Mouse (Mus musculus): Measurements from ENCODE around the gene Alg14. TPM values are rescaled to one million over a fixed set of nuclear protein-coding genes. Genes with fewer than 3 reads are reported as not detected.

The Alg14 gene
- polyA plus RNA-seq, 1 experiment from 2014 or later: 39.2 TPM

GRCm38 (mm10) chr3:121371527-121372220, 80.1 kb downstream of the Alg14 start:
- no peak for ATAC-seq
- no peak overlapping the region for H3K27ac ChIP-seq (ENCODE audit: low read length)
- H3K4me2 ChIP-seq (ENCODE audit: low read length): no peak overlapping the region
- no peaks in the 10 kb centered on the region for H3K36me3 ChIP-seq (ENCODE audit: control insufficient read depth, insufficient read depth, low read length)
- no peaks in the 10 kb centered on the region for H3K4me1 ChIP-seq (ENCODE audit: control insufficient read depth, insufficient read depth, low read length)
- no peak overlapping the region for H3K9ac ChIP-seq (ENCODE audit: low read depth, low read length)
- H3K4me3 ChIP-seq (ENCODE audit: low read depth, low read length): no peak overlapping the region
- no peaks in the 10 kb centered on the region for H3K9me3 ChIP-seq (replicated peaks; ENCODE audit: control insufficient read depth, low read length, poor library complexity, severe bottlenecking)
- WGBS: 81% methylated on average over 8 of the region's 8 CpGs
- no peaks in the 10 kb centered on the region for H3K27me3 ChIP-seq (ENCODE audit: control insufficient read depth, insufficient read depth, low read depth, low read length)

DNA sequence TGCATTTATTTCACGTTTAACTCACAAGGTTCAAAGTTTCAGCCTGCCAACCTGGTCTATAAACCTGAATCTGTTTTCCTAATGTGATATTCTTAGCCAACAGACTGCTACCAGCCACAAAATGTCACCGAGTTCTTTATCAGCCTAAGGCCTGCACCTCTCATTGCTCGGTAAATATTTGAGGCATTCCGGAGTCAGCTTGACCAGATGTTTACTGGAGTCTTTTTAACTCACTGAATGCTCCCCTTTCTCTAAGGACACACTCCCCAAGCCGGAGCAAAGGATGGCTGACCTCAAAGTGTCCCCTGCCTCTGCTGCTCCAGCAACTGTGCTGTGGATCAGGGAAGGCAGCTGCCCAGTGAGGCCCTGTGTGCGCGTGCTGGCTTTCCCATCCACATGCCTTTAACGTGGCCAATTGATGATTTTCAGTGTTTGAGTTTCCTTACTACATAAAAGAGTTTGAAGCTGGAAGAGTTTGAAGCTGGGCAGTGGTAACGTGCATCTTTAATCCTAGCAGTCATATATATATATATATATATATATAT, 82.4 kb downstream of the Alg14 start:
- whole genome bisulfite sequencing: 80% methylated on average over 9 of the region's 9 CpGs
- Histone ChIP-seq H3K9me3 (replicated peaks; ENCODE audit: control insufficient read depth, low read length, poor library complexity, severe bottlenecking) (no peaks in the 10 kb centered on the region), H3K4me1 (ENCODE audit: control insufficient read depth, insufficient read depth, low read length) (no peaks in the 10 kb centered on the region), H3K27ac (ENCODE audit: low read length) (no peak overlapping the region), H3K4me3 (ENCODE audit: low read depth, low read length) (no peak overlapping the region), H3K27me3 (ENCODE audit: control insufficient read depth, insufficient read depth, low read depth, low read length) (no peaks in the 10 kb centered on the region), H3K4me2 (ENCODE audit: low read length) (no peak overlapping the region), H3K9ac (ENCODE audit: low read depth, low read length) (no peak overlapping the region), H3K36me3 (ENCODE audit: control insufficient read depth, insufficient read depth, low read length) (no peaks in the 10 kb centered on the region)
- no peak for ATAC-seq

DNA sequence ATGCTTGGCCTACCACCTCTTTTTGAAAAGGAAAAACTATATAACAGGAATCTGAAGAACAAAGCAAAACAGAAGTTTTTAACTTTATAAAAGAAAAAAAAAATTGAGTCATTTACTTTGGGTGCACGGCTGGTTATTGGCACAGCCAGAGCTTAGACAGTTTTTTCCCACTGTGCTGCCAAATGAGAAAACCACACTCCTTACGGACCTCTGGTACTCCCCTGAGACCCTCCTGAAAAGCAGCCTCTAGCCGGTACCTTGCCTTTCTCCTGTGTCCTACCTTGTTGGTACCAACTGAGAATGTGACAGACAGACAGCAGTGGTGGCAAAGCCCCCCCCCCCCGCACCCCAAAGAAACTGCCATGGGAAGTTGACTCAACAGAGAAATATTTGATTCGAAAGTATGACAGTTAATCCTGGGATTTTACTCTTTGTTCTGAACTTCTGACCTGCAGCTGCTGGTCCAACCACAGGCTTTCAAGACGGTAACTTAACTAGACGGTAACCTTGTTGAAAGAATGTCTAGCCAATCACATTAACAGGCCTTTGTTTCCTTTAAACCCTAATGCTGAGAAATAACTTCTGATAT, 84.1 kb downstream of the Alg14 start:
- 55% methylated on average over 7 of the region's 7 CpGs for WGBS
- no peak overlapping the region for H3K4me3 ChIP-seq (ENCODE audit: low read depth, low read length)
- no peak overlapping the region for H3K4me2 ChIP-seq (ENCODE audit: low read length)
- no peak for ATAC-seq
- no peaks in the 10 kb centered on the region for H3K36me3 ChIP-seq (ENCODE audit: control insufficient read depth, insufficient read depth, low read length)
- no peaks in the 10 kb centered on the region for H3K27me3 ChIP-seq (ENCODE audit: control insufficient read depth, insufficient read depth, low read depth, low read length)
- H3K9ac ChIP-seq (ENCODE audit: low read depth, low read length): no peak overlapping the region
- H3K4me1 ChIP-seq (ENCODE audit: control insufficient read depth, insufficient read depth, low read length): no peaks in the 10 kb centered on the region
- no peak overlapping the region for H3K27ac ChIP-seq (ENCODE audit: low read length)
- H3K9me3 ChIP-seq (replicated peaks; ENCODE audit: control insufficient read depth, low read length, poor library complexity, severe bottlenecking): no peaks in the 10 kb centered on the region

- WGBS: 54% methylated on average over 15 of the region's 15 CpGs
- H3K4me2 ChIP-seq (ENCODE audit: low read length): no peak overlapping the region
- no peak overlapping the region for H3K27ac ChIP-seq (ENCODE audit: low read length)
- H3K9ac ChIP-seq (ENCODE audit: low read depth, low read length): no peak overlapping the region
- H3K4me3 ChIP-seq (ENCODE audit: low read depth, low read length): no peak overlapping the region
- ATAC-seq: no peak
- H3K36me3 ChIP-seq (ENCODE audit: control insufficient read depth, insufficient read depth, low read length): no peaks in the 10 kb centered on the region
- no peaks in the 10 kb centered on the region for H3K9me3 ChIP-seq (replicated peaks; ENCODE audit: control insufficient read depth, low read length, poor library complexity, severe bottlenecking)
- H3K27me3 ChIP-seq (ENCODE audit: control insufficient read depth, insufficient read depth, low read depth, low read length): no peaks in the 10 kb centered on the region
- no peaks in the 10 kb centered on the region for H3K4me1 ChIP-seq (ENCODE audit: control insufficient read depth, insufficient read depth, low read length)
These were observed 87.4 kb downstream of the Alg14 start for GRCm38 (mm10) chr3:121378708-121379612.

DNA sequence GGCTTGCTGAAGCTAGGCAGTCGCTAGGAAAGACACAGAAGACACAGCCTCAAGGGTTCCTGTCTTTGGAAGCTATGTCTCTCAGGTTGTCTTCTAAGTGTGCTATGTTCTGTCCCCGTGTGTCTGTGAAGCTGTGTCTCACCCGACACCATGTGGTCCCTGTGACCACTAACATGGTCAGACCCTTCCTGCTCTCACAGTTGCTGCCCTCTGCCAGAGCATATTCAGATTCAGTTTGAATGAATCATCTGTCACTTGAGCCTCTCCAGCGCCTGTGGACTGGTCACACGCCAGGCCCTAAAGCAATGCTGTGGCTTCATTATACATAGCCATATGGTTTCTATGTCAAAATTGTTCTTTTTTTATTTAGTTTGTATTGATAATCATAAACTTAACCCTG, 88.1 kb downstream of the Alg14 start:
- Histone ChIP-seq H3K27ac (ENCODE audit: low read length) (no peak overlapping the region), H3K4me1 (ENCODE audit: control insufficient read depth, insufficient read depth, low read length) (no peaks in the 10 kb centered on the region), H3K9me3 (replicated peaks; ENCODE audit: control insufficient read depth, low read length, poor library complexity, severe bottlenecking) (no peaks in the 10 kb centered on the region), H3K27me3 (ENCODE audit: control insufficient read depth, insufficient read depth, low read depth, low read length) (no peaks in the 10 kb centered on the region), H3K36me3 (ENCODE audit: control insufficient read depth, insufficient read depth, low read length) (no peaks in the 10 kb centered on the region), H3K4me3 (ENCODE audit: low read depth, low read length) (no peak overlapping the region), H3K9ac (ENCODE audit: low read depth, low read length) (no peak overlapping the region), H3K4me2 (ENCODE audit: low read length) (no peak overlapping the region)
- WGBS: 85% methylated on average over 5 of the region's 5 CpGs
- no peak for ATAC-seq

DNA sequence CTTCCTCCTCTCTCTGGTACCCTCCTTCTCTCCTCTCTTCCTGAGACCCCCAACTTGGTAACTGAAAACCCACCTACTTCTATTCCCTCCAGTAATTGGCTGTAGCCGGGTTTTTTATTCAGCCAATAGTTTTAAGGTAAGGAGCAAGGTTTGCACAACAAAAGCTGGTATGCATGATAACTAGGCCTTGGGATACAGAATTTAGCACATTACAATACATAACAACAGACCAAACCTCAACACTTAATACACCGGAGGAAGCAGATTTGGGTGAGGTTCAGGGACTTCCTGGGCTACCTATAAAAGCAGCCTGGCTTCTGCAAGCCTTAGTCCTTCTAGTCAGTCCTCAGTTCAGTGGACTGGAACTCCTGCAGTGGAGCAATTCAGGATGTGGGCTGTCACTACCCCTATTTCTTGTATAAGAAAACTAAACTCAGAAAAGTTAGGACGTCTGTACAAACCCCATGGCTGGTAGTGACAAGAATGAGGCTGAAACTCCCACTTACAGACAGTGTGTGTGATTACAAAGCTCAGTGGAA, 96.0 kb downstream of the Alg14 start:
- Histone ChIP-seq H3K4me2 (ENCODE audit: low read length) (no peak overlapping the region), H3K36me3 (ENCODE audit: control insufficient read depth, insufficient read depth, low read length) (no peaks in the 10 kb centered on the region), H3K27ac (ENCODE audit: low read length) (no peak overlapping the region), H3K9me3 (replicated peaks; ENCODE audit: control insufficient read depth, low read length, poor library complexity, severe bottlenecking) (no peaks in the 10 kb centered on the region), H3K27me3 (ENCODE audit: control insufficient read depth, insufficient read depth, low read depth, low read length) (no peaks in the 10 kb centered on the region), H3K4me3 (ENCODE audit: low read depth, low read length) (no peak overlapping the region), H3K9ac (ENCODE audit: low read depth, low read length) (no peak overlapping the region), H3K4me1 (ENCODE audit: control insufficient read depth, insufficient read depth, low read length) (peaks cover 12% of the 10 kb centered on the region)
- no peak for ATAC-seq
- 68% methylated on average over 3 of the region's 3 CpGs for WGBS

GRCm38 (mm10) chr3:121389366-121389765, 97.8 kb downstream of the Alg14 start:
- H3K4me2 ChIP-seq (ENCODE audit: low read length): no peak overlapping the region; the same call in 1 of the 2 replicates
- H3K4me1 ChIP-seq (ENCODE audit: control insufficient read depth, insufficient read depth, low read length): peaks cover 12% of the 10 kb centered on the region
- H3K9ac ChIP-seq (ENCODE audit: low read depth, low read length): no peak overlapping the region
- no peaks in the 10 kb centered on the region for H3K9me3 ChIP-seq (replicated peaks; ENCODE audit: control insufficient read depth, low read length, poor library complexity, severe bottlenecking)
- no peak overlapping the region for H3K27ac ChIP-seq (ENCODE audit: low read length)
- no peaks in the 10 kb centered on the region for H3K36me3 ChIP-seq (ENCODE audit: control insufficient read depth, insufficient read depth, low read length)
- no peak for ATAC-seq
- 79% methylated on average over 8 of the region's 8 CpGs for WGBS
- no peak overlapping the region for H3K4me3 ChIP-seq (ENCODE audit: low read depth, low read length)
- no peaks in the 10 kb centered on the region for H3K27me3 ChIP-seq (ENCODE audit: control insufficient read depth, insufficient read depth, low read depth, low read length)

DNA sequence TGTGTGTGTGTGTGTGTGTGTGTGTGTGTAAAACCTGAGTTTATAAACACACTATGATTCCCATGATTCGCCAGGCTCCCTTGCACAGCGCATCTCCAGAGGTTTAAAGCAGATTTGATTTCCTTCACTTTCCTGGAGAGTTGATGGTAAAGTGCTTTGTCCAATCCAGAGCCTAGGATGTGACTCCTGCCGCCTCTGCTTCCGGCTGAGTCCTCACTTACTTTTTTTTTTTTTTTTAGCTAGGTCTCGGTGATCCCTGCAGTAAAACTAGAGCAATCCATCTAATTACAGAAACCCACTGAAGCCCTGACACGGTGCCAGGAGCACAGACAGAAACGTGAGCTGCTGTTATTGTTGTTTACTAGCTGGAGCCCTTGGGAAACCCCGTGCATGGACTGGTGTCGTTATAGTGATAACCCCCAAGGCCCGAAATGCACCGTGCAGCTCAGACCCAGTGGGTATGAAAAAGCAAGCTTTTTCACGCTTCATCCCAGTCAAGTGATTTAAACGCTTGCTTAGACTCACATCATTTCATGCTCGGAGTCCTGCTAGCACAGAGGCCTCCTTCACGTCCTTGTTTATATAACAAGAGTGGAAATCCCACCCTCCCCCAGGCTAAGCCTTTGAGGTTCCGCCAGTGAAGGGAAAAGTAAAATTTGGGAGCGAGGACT, 98.4 kb downstream of the Alg14 start:
- 12% methylated on average over 17 of the region's 17 CpGs for WGBS
- peak; percentile 85 for ATAC-seq
- Histone ChIP-seq H3K4me1 (ENCODE audit: control insufficient read depth, insufficient read depth, low read length) (peaks cover 12% of the 10 kb centered on the region), H3K4me3 (ENCODE audit: low read depth, low read length) (no peak overlapping the region), H3K36me3 (ENCODE audit: control insufficient read depth, insufficient read depth, low read length) (no peaks in the 10 kb centered on the region), H3K27me3 (ENCODE audit: control insufficient read depth, insufficient read depth, low read depth, low read length) (no peaks in the 10 kb centered on the region), H3K27ac (ENCODE audit: low read length) (peak overlapping the region; percentile 47; the same call in 1 of the 2 replicates), H3K4me2 (ENCODE audit: low read length) (peak overlapping the region; percentile 50), H3K9me3 (replicated peaks; ENCODE audit: control insufficient read depth, low read length, poor library complexity, severe bottlenecking) (no peaks in the 10 kb centered on the region), H3K9ac (ENCODE audit: low read depth, low read length) (peak overlapping the region; percentile 14; the same call in 1 of the 2 replicates)
